Mouse (Mus musculus): ENCODE measurements at regions not wholly inside any gene's neighbourhood (a gene's known extent, or its start where the extent isn't known, plus 50 kb on each side); places are given as distances from the start of the nearest gene placed in this dataset.

GRCm38 (mm10) chr9:116389781-116390180, 214.6 kb upstream of the Tgfbr2 start:
- H3K9me3 ChIP-seq (replicated peaks; ENCODE audit: low read length): no peaks in the 10 kb centered on the region
- dilution Hi-C loops (cut with MboI; ENCODE audit: extremely low pct_ligation_motif_present, extremely low pct_unique_long_range_greater_than_20kb, low sequenced_read_pairs): no loop called here
- TF ChIP-seq POLR2AphosphoS2 (IDR thresholded peaks at IDR 0.05; ENCODE audit: low read depth, low read length) (no peak), NELFE (IDR thresholded peaks at IDR 0.05; ENCODE audit: low read depth, low read length) (no peak), BHLHE40 (IDR thresholded peaks at IDR 0.05; ENCODE audit: low read depth, low read length) (0 out of 2 replicates have a peak, but pooled peaks have one; percentile 24), ZNF384 (IDR thresholded peaks at IDR 0.05; ENCODE audit: low read depth, low read length) (no peak), MXI1 (IDR thresholded peaks at IDR 0.05; ENCODE audit: low read depth, low read length) (no peak), CTCF (conservative IDR thresholded peaks at IDR 0.05 in 1 of 2, IDR thresholded peaks at IDR 0.05 in 1 of 2; ENCODE audit: low read depth in 2 of 2, low read length in 2 of 2) (peak; percentile 40 to 44; a peak in 3 of 4 replicates), MAX (IDR thresholded peaks at IDR 0.05; ENCODE audit: low read length) (no peak), JUND (conservative IDR thresholded peaks at IDR 0.05; ENCODE audit: low read depth, low read length) (peak; percentile 18; the same call in 1 of the 2 replicates), USF2 (conservative IDR thresholded peaks at IDR 0.05; ENCODE audit: low read depth, low read length) (no peak), KAT2A (IDR thresholded peaks at IDR 0.05; ENCODE audit: insufficient replicate concordance, low read length) (no peak), RAD21 (IDR thresholded peaks at IDR 0.05; ENCODE audit: low read depth, low read length) (peak; percentile 2), GABPA (IDR thresholded peaks at IDR 0.05; ENCODE audit: insufficient replicate concordance, low read depth, low read length) (no peak)
- H3K27ac ChIP-seq (ENCODE audit: insufficient read depth, low read depth): no peak overlapping the region
- no peak overlapping the region for H3K9ac ChIP-seq (ENCODE audit: insufficient read depth, low read depth)
- no peaks in the 10 kb centered on the region for H3K27me3 ChIP-seq (replicated peaks)
- DNase-seq (ENCODE audit: extremely low read depth): no peak
- H3K4me3 ChIP-seq (replicated peaks in 1 of 3; ENCODE audit: low read depth in 2 of 3, low read length in 2 of 3, poor library complexity in 1 of 3): no peak overlapping the region
- no peaks in the 10 kb centered on the region for H3K79me2 ChIP-seq (replicated peaks; ENCODE audit: control insufficient read depth, extremely low read depth, insufficient read depth, poor library complexity, severe bottlenecking)
- in situ Hi-C loops (cut with MboI; ENCODE audit: low pct_ligation_motif_present, low pct_unique_long_range_greater_than_20kb, low sequenced_read_pairs): loop anchor here (10.0 kb wide), 1 partner anchor 255 kb away; no protein-coding TSS in a partner anchor
- H3K36me3 ChIP-seq (replicated peaks in 1 of 2; ENCODE audit: control insufficient read depth in 1 of 2, insufficient read depth in 1 of 2, low read length in 1 of 2): no peaks in the 10 kb centered on the region
- no peak overlapping the region for H3K4me2 ChIP-seq (ENCODE audit: insufficient read depth, low read depth, poor library complexity, severe bottlenecking)
- H3K4me1 ChIP-seq (ENCODE audit: control insufficient read depth in 1 of 2, insufficient read depth in 2 of 2): peaks cover under 1 to 2% of the 10 kb centered on the region in 2 experiments; a peak in 3 of 4 replicates

- no peaks in the 10 kb centered on the region for H3K79me2 ChIP-seq (replicated peaks; ENCODE audit: control insufficient read depth, extremely low read depth, insufficient read depth, poor library complexity, severe bottlenecking)
- no peak overlapping the region for H3K9ac ChIP-seq (ENCODE audit: insufficient read depth, low read depth)
- no peaks in the 10 kb centered on the region for H3K36me3 ChIP-seq (replicated peaks in 1 of 2; ENCODE audit: control insufficient read depth in 1 of 2, insufficient read depth in 1 of 2, low read length in 1 of 2)
- no peaks in the 10 kb centered on the region for H3K27me3 ChIP-seq (replicated peaks)
- no peak overlapping the region for H3K4me3 ChIP-seq (replicated peaks in 1 of 3; ENCODE audit: low read depth in 2 of 3, low read length in 2 of 3, poor library complexity in 1 of 3)
- H3K27ac ChIP-seq (ENCODE audit: insufficient read depth, low read depth): no peak overlapping the region
- in situ Hi-C loops (cut with MboI; ENCODE audit: low pct_ligation_motif_present, low pct_unique_long_range_greater_than_20kb, low sequenced_read_pairs): loop anchor here (10.0 kb wide), 1 partner anchor 254 kb away; no protein-coding TSS in a partner anchor
- no peak for TF ChIP-seq MAFK (IDR thresholded peaks at IDR 0.05; ENCODE audit: insufficient replicate concordance, low read length)
- no peak for TF ChIP-seq GABPA (IDR thresholded peaks at IDR 0.05; ENCODE audit: insufficient replicate concordance, low read depth, low read length)
- no peak for TF ChIP-seq E2F4 (IDR thresholded peaks at IDR 0.05; ENCODE audit: insufficient replicate concordance, low read depth, low read length)
- TF ChIP-seq ZMIZ1 (IDR thresholded peaks at IDR 0.05; ENCODE audit: low read depth, low read length): no peak
- no peak for TF ChIP-seq ELF1 (IDR thresholded peaks at IDR 0.05; ENCODE audit: low read depth, low read length)
- TF ChIP-seq ZKSCAN1 (IDR thresholded peaks at IDR 0.05; ENCODE audit: borderline replicate concordance, low read depth, low read length): no peak
- DNase-seq (ENCODE audit: extremely low read depth): no peak
- H3K4me2 ChIP-seq (ENCODE audit: insufficient read depth, low read depth, poor library complexity, severe bottlenecking): no peak overlapping the region
- peaks cover 3 to 8% of the 10 kb centered on the region in 2 experiments for H3K4me1 ChIP-seq (ENCODE audit: control insufficient read depth in 1 of 2, insufficient read depth in 2 of 2)
- dilution Hi-C loops (cut with MboI; ENCODE audit: extremely low pct_ligation_motif_present, extremely low pct_unique_long_range_greater_than_20kb, low sequenced_read_pairs): no loop called here
- H3K9me3 ChIP-seq (replicated peaks; ENCODE audit: low read length): no peaks in the 10 kb centered on the region
These were observed 213.7 kb upstream of the Tgfbr2 start for GRCm38 (mm10) chr9:116388863-116389262.
